Mouse (Mus musculus) WW6 (cell line): ENCODE data around the gene Hpse.

Experiments
- DNase-seq: peaks from one replicate; pipeline ENCODE4 v3.0.0-alpha.2; 2013; ENCODE audit warnings: low read depth, low spot score

Gene Hpse

GRCm38 (mm10) chr5:100642316-100642715, 77.2 kb downstream of the Hpse start:
- DNase-seq = no peak

GRCm38 (mm10) chr5:100638483-100638882, 81.0 kb downstream of the Hpse start:
- DNase-seq = no peak

DNA sequence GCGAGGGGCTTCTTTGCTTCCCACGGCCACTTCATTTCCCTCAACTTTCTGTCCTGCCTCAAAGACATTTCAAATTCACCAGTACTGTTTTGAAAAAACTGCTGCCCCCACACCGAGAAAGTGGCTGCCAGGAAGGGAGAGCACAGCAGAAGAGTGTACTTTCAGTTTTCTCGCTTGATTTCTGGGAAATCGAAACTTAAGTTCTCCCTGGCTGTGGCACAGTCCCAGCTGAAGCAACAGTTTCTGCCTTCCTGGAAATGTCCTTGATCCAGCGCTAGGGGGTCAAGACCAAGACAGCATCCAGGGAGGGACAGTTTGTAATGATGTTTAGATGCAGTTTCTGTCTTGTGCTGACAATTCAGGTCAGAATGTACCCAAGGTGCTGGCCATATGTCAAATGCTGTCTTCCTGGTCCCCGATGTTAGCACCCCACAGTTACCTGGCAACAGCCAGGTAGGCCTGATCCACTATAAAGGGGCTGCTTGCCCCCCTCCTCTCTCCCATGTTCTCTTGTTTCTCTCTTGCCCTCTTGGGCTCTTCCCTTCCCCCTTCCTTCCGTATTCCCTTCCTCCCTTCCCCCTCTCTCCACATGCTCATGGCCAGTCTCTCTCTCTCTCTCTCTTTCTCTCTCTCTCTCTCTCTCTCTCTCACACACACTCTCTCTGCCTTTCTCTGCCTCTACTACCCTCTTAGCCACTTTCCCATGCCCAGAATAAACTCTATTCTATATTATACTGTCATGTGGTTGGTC, 82.5 kb downstream of the Hpse start:
- no peak for DNase-seq

GRCm38 (mm10) chr5:100635908-100636307, 83.6 kb downstream of the Hpse start:
- DNase-seq = no peak

DNA sequence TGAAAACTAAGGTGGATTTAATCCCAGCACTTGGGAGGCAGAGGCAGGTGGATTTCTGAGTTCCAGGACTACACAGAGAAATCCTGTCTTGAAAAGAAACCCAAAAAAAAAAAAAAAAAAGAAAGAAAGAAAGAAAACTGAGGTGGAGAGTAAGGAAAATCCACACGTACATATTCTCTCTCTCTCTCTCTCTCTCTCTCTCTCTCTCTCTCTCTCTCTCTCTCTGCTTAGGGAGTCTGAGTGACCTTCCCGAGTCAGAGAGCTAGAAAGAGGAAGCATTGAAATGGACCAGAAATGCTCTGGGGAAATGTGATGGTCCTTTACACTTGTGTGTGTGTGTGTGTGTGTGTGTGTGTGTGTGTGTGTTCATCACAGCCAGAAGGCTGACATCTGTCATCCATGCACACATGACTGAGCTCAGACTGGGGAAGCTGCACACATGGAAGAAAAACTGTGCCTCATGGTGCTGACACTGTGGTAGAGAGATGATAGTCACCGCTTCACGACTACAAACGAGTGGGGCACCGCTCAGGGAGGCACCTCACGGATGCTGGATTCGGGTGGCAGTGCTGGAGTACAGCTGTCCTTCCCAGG, 84.5 kb downstream of the Hpse start:
- DNase-seq = no peak

- no peak for DNase-seq
Measured at GRCm38 (mm10) chr5:100632540-100633129, 86.9 kb downstream of the Hpse start.
